Mouse (Mus musculus) layer of hippocampus, postnatal 25 days (tissue): ENCODE measurements at regions not wholly inside any gene's neighbourhood (a gene's known extent, or its start where the extent isn't known, plus 50 kb on each side); places are given as distances from the start of the nearest gene placed in this dataset.
A peak's percentile ranks its signal among the peaks of the same experiment; 100 is the strongest.

ENCODE experiments used
- DNase-seq, 2 experiments: peaks; one replicate each; pipeline ENCODE4 v3.0.0; 2022; ENCODE audit warnings: mixed read lengths in 2 of 2, low spot score in 1 of 2; ENCODE audit errors: extremely low spot score in 1 of 2

DNA sequence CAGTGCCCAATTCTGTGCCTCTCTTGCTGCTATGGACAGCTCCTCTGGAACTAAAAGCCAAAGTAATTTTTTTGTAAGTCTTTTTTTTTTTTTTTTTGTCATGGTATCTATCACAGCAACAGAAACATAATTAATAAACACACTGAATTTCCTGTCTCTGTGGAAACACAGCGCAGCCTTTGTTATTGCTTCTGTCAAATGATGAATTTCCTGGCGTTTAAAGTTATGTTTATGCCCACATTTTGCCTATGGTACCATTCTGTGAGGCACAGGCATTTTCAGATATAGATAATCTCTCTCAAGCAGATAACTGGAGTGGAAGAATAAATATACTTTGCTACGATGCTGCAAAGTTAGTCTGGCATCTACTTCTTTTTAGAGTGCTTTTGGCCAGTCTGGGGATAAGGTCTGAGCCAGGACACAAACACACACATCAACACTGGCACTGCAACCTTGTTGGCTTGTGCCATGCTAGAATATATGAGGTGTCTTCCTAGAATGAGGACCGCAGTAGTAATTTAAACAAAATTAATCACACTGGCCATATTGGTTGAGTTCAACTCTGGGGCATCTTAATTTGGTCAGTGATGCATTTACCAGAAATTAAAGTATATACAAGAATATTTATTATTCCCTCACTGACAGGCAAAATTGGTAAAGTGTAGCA, 227.9 kb upstream of the Gk2 start:
- no peak for DNase-seq

DNA sequence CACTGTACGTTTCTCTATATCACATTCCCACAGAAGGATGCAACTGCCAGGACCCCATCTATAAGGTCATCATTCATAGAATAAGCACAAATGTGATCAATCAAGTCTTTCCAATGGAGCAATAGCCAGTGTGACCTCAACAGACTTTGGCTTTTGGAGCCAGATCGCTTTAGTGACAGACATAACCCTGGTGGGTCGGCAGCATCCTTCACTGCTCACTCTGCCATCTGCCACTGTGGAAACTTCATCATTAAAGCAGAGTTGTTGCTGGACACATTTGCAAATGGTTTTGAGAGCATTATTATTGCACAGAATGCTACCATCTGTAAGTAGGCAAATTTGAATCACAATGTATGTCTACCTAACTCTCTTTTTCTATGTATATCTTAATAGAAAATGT, 212.9 kb upstream of the Gk2 start:
- no peak for DNase-seq

DNA sequence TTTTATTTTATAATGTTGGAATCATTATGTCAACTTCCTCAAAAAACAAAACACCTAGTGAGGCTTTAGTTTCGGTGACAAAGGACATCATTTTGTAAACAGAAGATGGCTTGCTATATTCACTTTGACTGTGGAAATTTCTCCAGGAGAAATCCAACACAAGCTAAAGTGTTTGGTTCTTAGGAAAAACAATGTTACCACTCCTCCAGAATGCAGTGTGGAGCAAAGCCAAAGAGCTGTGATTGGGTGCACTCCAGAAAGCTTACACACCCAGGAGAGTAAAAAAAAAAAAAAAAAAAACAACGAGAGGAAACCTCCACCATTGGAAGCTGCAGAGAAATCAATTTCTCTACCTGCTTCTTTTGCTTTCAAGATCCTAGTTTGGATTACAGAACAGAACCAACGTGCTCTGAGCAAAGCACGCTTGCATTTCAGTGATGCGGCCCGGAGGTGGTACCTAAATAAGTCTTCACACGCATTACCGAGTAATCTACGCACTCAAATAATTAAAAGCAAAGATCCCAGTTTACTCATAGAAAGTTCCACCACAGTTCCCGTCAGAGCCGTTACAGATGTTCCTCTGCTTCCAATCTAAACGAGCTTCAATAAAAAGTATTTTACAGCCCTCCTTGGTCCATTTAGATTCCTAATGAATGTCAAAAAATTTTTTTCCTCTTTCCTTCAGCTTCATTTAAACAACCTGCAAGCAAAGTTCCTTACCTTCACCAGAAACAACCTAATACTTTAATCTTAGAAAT, 199.5 kb upstream of the Gk2 start:
- DNase-seq, result no peak

DNA sequence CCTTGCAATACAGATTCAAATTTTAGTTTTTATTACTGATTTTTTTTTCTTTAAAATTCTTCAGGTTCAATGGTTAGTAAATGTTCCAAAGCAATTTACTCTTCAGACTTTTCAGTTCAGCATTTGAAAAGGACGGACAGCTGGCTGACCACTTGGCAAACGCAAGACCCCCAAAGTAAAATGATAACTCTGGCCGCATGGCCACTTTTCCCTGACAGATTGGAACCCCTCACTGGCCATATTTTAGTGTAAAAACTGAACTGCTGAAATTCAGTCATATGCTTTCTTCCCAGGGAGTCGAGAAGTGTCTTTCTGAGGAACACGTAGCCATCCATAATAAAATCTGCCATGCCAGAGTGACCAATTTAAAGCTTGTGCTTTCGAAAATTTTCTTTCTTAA, 198.4 kb upstream of the Gk2 start:
- no peak for DNase-seq

DNA sequence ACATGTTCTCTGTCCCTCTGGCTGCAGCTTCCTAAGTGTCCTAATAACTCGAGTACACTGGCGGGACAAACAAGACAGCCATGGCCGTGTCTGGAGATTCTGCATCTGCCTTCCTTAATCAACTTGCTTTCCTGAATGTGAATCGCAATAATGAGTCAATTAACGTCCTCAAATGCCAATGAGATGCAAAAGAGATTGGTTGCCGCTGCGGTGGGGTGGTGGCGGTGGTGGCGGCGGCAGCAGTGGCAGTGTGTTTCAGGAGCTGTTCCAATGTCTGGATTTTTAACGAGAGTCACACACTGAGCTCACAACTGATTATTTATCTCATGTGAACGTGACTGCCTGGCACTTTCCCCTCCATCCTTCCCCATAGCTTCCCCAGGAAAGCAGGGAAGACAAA, 197.6 kb upstream of the Gk2 start:
- no peak for DNase-seq

DNA sequence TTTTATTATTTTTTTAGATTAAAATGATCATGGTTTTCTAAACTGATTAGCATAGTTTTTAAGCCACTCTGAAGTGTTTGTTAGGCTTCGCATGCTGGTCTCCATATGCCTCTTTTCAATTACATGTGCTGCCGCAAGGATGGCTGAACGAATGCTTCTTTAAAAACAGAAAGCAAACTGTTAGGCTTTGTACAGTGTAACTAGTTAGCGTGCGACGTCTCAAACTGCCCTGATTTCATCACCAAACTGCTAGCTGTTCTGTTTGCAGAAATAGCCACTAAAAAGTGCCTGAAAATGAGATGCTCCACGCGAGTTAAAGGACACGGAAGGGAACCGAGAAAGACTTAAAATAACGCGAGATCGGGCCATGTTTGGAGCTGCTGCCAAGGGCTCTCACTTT, 185.4 kb upstream of the Gk2 start:
- DNase-seq, result no peak

DNA sequence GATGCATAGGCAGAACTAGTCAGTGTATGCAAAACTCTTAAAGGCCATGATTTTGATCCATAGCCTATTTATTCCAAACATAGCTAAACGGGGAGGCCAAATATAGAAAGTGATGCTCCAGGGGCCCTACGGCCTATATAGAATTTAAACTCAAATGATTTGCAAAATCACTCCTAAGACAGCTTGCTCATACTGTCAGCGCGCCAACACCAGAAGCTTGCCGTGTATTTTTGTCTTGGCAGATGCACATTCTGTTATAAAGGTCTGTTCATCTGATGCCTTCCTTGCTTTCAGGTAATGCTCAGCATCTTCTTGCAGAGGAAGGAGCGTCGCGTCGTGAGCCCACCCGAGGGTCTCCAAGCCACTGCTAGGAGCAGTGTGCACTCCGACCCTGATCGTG, 184.8 kb upstream of the Gk2 start:
- peak in 1 of 2 experiments; percentile 56 for DNase-seq

DNA sequence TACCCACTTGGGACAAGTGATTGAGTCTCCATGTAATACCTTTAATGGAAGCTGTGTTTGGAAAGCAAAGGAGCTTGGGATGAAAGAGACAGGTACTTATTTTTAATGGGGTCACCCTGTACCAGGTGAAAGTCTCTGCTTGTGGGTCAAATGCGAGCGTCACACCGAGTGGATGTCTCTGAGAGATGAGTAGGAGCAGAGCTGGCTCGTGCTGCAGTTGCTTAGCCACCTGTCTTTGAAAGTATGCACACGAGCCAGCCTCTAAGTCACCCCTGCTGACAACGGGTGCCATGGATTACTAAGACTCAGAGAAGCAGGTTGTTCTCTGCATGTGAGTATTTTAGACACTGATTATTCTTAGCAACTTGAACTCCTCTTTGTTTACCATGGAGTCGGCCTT, 179.5 kb upstream of the Gk2 start:
- DNase-seq, result no peak

DNA sequence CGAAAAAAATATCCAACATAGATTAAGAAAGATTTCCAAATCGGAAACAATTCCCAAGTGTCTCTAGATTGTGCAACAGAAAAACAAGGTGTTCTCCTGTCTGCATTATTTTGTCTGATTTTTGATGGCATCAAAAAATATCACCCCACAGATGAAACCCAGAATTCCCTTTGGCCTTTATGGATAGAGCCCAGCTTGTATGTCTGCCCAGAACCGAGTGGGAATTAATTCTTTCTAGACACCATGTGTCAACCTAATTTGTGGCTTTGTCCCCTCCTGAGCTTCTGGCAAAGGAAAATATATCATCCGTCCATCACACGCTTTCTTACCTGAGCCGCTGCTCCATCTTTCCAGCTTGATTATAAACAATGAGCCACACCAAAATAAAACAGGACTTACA, 176.9 kb upstream of the Gk2 start:
- no peak for DNase-seq

DNA sequence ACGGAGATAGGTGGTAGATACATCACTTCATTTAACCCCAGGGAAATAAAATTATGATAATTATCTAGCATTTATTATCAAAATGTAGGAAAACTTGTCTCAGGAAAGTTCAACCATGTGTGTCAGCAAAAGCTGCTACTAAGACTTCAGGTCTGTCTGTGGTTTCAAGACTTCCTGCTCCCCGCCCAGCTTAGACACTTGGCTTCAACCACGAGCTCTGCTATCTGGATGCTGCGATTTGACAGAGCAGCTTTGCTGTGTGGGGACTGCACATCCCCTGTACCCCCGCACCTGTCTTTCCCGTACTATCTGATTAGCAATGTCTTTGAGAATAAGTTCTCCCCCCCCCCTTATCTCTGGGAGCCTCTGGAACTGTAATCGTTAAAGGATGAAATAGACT, 176.0 kb upstream of the Gk2 start:
- no peak for DNase-seq

DNA sequence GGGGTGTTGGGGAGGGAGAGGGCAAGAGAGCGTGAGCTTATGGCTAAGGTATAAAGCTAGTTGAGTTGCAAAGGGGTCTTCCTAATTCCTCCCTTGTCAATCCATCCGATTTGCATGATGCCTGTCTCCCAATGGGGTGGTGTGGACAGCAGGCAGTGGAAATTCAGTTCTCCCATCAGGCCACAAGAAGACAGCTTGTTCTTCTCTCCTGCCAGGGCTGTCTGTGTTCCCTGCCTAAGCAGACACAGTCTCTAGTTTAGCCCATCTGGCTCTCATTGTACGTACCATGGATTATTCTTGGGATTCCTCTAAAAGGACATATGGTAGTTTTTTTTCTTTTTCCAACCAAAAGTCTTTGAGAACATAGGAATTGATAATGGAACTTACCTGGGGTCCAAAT, 168.4 kb upstream of the Gk2 start:
- no peak for DNase-seq

DNA sequence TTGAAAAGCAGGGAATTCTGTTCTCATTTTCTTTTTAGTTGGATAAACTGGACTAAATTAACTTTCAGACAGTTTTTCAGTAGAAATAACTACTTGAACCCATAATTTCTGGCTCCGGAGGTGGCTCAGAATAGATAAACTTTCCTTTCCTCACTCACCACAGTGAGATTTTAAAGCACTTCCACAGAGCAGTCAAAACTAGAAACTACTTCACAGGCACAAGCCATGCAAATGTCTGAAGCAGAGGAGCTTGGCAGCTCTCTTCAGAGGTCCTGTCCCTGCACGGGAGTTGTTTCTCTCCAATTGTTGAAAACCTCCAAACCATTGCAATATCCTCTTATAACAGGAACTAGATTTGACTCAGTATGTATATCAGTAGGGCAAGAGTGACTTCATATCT, 163.1 kb upstream of the Gk2 start:
- no peak for DNase-seq

DNA sequence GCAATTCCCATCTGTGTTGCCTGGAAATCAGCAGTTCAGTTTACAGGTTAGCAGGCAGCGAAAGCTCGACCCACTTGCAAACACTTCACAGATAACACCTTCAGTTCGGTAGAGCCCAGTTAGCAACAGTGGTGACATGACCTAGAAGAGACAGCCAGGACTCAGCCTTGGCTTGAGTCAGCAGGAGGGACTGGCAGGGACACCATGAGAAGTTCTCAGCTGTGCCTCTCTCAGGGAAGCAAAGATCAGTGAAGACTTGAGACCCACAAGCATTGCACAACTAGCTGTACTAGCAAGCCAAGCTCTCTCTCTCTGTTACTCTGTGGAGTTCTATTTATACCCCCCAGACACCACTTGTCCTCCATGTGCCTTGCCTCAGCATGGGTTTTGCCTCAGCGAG, 161.6 kb upstream of the Gk2 start:
- DNase-seq, result no peak

DNA sequence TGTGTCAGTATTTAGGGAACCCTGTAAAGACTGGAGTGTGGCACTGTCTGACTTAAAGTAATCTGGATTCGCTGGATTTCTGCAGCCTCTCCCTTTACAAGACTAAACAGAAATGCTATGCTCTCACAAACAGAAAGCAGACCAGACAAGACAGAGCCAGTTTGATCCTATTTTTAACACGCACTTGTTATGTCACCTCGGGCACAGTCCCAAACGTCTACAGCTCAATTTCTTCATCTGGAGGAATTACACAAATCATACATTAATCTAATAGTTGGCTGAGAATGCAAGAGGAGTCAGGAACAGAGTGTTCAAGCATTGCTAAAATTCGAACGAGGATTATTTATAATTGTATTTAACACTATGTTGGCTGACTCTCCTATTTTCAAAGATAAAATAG, 145.4 kb upstream of the Gk2 start:
- DNase-seq, result no peak

DNA sequence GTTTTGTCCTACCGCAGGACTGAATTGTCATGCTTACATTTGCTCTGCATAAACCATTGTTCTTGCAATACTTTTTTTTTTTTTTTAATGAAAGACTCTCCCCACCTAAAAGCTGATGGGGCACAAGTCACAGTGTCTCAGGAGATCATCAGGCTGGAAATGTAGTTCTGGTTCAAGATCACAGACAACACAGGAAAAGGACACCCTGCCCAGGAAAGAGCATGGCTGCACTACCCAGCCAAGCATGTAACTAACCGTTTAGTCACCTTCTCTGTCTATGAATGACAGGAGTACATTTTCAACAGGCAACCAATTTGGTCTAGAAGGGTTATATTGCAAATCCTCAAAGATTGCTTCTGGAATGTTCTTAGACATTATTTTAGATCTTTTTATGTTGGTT, 144.6 kb upstream of the Gk2 start:
- DNase-seq, result no peak

DNA sequence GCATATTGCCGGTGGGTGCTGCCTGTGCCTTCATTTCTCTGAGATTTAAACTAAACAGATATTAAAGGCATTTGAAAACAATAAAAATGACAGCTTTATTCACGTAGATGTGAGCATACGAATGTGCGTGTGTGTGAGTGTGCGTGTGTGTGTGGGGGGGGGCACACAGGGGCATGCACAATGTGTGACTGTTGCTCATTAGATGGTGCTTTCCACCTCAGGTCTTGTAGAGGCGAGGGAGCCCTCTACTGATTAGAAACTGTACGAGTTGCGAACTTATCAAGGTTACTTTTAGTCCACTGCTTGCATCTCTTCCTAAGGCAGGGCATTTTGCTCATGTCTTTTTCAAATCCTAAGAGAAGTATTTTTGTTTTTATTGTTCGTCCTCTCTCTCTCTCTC, 141.9 kb upstream of the Gk2 start:
- DNase-seq, result peak in 1 of 2 experiments; percentile 18

DNA sequence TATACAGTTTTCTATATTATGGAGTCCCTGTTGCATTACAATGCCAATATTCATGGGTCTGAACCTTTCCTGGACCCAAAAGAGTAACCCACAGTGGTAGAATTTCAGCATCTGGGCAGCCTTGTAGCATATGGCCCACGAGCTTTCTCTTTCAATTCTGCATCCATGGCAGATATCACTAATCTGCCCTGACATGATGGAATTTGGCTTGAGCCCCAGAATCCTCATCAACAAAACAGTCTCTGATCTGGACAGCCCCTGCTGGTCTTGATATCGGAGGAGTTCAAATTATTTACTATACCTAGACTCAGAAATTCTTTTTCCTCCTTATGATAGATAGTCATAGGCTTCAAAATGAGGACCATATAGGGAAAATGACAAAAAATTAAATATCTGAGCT, 139.1 kb upstream of the Gk2 start:
- no peak for DNase-seq

DNA sequence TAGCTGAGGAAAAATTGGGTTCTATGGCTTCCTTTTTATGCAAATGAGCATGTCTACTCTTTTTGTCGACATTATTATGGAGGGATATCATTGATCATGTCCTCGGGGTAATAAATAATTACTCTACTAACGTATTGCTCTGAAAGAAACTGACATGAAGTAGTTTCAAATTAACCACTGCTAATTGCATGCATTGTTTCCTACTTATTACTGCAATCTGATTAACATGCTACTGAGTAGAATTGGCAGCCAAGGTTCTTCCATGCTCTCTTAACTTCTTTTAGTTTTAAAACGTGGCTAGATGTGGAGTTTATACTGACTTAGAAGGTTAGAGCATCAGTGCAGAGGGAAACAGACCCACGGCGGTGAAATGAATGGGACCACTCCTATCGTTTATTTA, 137.3 kb upstream of the Gk2 start:
- DNase-seq, result no peak

DNA sequence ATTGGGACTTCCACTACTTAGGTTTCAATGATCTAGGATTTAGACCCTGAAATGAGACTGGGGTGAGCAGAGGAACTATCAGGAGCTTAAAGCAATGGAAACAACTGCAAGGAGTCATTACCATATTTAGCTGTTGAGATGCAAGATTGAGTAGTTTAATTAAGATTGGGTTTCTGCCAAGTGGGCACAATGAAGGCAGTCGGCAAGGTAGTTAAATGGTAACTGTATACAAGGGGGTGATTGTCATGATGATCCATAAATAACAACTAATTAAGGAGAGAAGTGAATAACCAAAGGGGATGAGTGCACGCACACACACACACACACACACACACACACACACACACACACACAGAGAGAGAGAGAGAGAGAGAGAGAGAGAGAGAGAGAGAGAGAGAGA, 125.7 kb upstream of the Gk2 start:
- DNase-seq, result no peak

DNA sequence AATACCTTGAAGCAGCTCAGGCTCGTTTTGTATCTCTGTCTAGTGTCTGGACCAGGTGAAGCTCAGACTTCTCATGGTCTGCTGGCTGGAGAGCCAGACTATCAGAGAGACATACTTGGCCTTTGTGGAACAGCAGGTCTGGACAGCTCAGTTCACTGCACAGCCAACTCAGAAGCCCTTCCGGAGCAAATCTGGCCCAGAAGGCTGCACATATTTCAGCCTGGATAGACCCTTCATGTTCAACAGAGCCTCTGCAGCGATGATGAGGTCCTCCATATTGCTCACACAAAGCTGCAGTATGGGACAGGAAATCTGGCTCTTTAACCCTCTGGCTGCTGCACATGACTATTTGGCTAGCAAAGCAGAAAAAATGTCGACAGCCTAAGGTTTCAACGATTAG, 108.7 kb upstream of the Gk2 start:
- DNase-seq, result no peak

DNA sequence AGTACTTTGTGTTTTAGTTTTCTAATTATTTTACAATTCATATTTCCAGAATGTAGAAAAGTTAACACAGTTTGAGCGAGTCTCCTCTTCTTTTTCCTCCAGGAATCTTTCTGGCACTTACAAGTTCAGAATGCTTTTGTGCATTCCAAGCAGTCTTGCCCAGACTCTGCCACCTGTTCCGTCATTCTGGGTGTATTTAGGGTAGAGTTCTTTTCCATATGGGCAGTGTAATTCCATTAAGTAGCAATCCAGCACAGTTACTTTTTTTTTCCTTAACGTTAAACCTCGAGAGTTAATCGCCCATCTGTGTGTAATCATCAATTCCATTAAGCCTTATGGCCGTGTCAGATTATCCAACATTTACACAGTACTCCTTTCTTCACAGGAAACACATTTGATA, 106.9 kb upstream of the Gk2 start:
- no peak for DNase-seq

DNA sequence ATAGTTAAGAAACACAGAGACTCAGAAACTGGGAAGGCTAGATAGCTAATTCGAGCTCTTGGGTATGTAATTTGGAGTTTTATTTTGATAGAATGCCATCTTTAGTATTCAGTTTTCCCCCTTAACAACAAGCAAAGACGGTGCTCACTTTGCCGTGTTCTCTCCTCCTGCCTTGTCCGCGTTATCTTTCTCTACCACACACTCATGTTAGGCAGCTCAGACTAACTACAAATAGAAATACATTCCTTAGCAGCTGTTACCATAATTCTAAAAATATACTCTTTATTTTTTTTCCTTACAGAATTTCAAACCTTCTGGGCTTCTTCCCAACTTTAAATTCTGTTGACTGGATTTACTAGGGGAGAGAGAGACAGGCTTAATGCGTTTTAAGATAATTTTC, 97.5 kb upstream of the Gk2 start:
- no peak for DNase-seq

DNA sequence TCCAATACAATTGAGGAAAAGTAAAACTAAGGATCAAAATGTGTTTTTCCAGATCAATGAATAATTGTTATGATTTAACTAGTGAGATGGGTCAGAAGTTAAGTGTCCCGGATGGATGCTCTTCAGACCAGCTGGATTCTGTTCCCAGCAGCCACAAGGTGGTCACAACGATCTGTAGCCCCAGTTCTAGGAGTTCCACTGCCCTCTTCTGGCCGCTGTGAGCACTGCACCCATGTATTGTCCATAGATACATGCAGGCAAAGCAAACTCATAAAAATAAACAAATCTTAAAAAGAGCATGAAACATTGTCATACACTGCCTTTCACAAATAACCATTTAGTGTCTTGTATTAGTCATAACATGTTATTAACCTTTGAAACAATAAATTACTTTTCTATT, 96.3 kb upstream of the Gk2 start:
- peak in 1 of 2 experiments; percentile 4 for DNase-seq
